Mouse (Mus musculus) heart, embryonic 14.5 days (tissue): ENCODE measurements around the gene Ch25h. TPM values are rescaled to one million over a fixed set of nuclear protein-coding genes. Genes with fewer than 3 reads are reported as not detected.

Experiments
- ATAC-seq: fragments of 200-750 bp; cut with Nextera tagmentation; 2 replicates; pipeline ENCODE4 v1.8.0; 2017; ENCODE audit warnings: low read depth, moderate TSS enrichment; ENCODE audit not compliant: insufficient number of reproducible peaks, insufficient read depth, low FRiP score
- H3K27ac ChIP-seq, 2 experiments: fragments of 200-500 bp in 1 of 2; fragments of 300-500 bp in 1 of 2; sonication (generic) in 1 of 2; replicated peaks in 1 of 2; 2 replicates each; pipeline ENCODE4 v1.5.1; 2012 to 2014; ENCODE audit warnings: low read depth in 2 of 2, low read length in 2 of 2, control low read depth in 1 of 2, mild to moderate bottlenecking in 1 of 2, mixed read lengths in 1 of 2; ENCODE audit not compliant: control insufficient read depth in 1 of 2, insufficient read depth in 1 of 2
- H3K27me3 ChIP-seq: fragments of 300-500 bp; sonication (generic); 2 replicates; pipeline ENCODE4 v1.6.1; 2014; ENCODE audit warnings: mild to moderate bottlenecking, low read length, control low read depth; ENCODE audit not compliant: control insufficient read depth, insufficient read depth
- H3K36me3 ChIP-seq: fragments of 300-500 bp; sonication (generic); 2 replicates; pipeline ENCODE4 v1.6.1; 2014; ENCODE audit warnings: mild to moderate bottlenecking, control low read depth, low read length, mixed read lengths; ENCODE audit not compliant: control insufficient read depth, insufficient read depth
- H3K4me1 ChIP-seq, 2 experiments: fragments of 200-500 bp in 1 of 2; fragments of 300-500 bp in 1 of 2; sonication (generic) in 1 of 2; 2 replicates each; pipeline ENCODE4 v1.6.1; 2012 to 2014; ENCODE audit warnings: low read length in 2 of 2, control low read depth in 1 of 2, mixed read lengths in 1 of 2; ENCODE audit not compliant: control insufficient read depth in 2 of 2, insufficient read depth in 2 of 2
- H3K4me2 ChIP-seq: fragments of 300-500 bp; sonication (generic); 2 replicates; pipeline ENCODE4 v1.6.1; 2014; ENCODE audit warnings: mild to moderate bottlenecking, low read length
- H3K4me3 ChIP-seq, 2 experiments: fragments of 200-500 bp in 1 of 2; fragments of 300-500 bp in 1 of 2; sonication (generic) in 1 of 2; 2 replicates each; pipeline ENCODE4 v1.5.1; 2012 to 2014; ENCODE audit warnings: low read length in 2 of 2, mild to moderate bottlenecking in 2 of 2, control low read depth in 1 of 2, low read depth in 1 of 2, moderate library complexity in 1 of 2; ENCODE audit not compliant: control insufficient read depth in 1 of 2, insufficient read depth in 1 of 2
- H3K9ac ChIP-seq: fragments of 300-500 bp; sonication (generic); 2 replicates; pipeline ENCODE4 v1.6.1; 2014; ENCODE audit warnings: mild to moderate bottlenecking, low read length
- H3K9me3 ChIP-seq: fragments of 300-500 bp; sonication (generic); 2 replicates; pipeline ENCODE4 v1.6.1; 2016; ENCODE audit warnings: low read length, control low read depth; ENCODE audit not compliant: control insufficient read depth
- WGBS: fragments of 180-500 bp; shearing (Covaris S2); extraction: QIAGEN DNeasy Blood & Tissue Kit; methylation state at CpG from one replicate; pipeline ENCODE4 v1.1.7; 2014; 5-methylcytosine and 5-hydroxymethylcytosine counted together
- polyA plus RNA-seq: library from polyadenylated mRNA; unstranded; fragments of >200 nt; fragmentation: Nextera tagmentation; extraction: Ambion mirVana; gene quantifications from 2 replicates; pipeline ENCODE4 v1.2.1, GENCODE M21; 2014

Gene Ch25h
- 4.1 and 4.2 TPM in 2 replicates for polyA plus RNA-seq

DNA sequence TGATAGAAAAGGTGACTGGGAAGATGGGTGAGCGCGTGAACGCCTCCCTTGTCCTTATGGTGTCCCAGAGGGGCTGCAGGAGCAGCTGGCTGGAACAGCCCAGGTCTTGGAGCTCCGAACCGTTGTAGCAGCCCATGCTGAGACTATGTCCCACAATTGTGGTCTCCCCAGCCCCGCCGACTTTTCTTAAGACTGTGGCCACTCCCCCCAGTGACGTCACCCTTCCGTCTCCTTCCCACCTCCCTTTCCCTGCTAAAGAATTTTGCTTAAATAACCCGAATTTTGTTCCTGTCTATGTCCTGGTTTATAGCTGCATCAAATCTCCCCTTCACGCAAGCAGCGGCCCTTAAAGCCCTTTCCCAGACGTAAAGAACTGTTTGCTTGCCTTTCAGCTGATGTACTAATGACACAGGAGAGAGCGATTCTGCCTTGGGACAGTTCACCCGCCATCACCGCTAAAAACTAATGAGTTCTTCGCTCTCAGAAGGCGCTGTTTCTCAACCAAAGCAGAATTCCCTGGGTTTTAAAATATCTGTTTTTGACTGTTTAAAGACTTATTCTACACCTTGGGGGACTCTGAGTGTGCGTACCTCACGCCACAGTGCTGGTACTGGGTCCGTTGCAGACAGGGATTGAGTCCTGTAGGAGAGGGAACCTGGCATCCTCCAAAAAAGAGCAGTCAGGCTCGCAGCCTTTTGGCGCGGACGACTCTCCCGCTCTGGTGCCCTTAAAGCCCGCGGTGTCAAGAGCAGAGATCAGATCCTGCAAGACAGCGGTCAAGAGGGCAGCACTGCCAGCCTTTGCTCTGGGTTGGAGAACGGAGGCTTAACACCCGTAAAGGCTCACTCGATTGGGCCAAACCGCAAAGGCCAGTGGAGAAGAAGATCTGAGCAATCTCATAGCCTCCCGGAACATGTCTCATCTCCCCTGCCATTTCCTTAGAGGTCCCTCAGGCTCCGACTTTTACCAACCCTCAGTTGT, at the start of gene Ch25h:
Gene Ch25h, minus strand, starts transcription at position 174 of the 981 bp plus-strand sequence.
- peak within 1 kb of the TSS; percentile 93 for H3K4me2 ChIP-seq
- no peak within 1 kb of the TSS; a peak in 1 of 4 replicates for H3K27ac ChIP-seq
- WGBS = 1% methylated on average over 35 of the region's 35 CpGs
- H3K4me3 ChIP-seq = peak within 1 kb of the TSS; percentile 52 to 59
- H3K9me3 ChIP-seq = no peaks in the 10 kb centered on the region
- H3K36me3 ChIP-seq = no peaks in the 10 kb centered on the region
- H3K4me1 ChIP-seq = peaks cover 4 to 8% of the 10 kb centered on the region in 2 experiments; a peak in 2 of 4 replicates
- H3K27me3 ChIP-seq = peaks cover 29% of the 10 kb centered on the region
- ATAC-seq = peak; percentile 50; the same call in 1 of the 2 replicates
- H3K9ac ChIP-seq = peak within 1 kb of the TSS; percentile 63

DNA sequence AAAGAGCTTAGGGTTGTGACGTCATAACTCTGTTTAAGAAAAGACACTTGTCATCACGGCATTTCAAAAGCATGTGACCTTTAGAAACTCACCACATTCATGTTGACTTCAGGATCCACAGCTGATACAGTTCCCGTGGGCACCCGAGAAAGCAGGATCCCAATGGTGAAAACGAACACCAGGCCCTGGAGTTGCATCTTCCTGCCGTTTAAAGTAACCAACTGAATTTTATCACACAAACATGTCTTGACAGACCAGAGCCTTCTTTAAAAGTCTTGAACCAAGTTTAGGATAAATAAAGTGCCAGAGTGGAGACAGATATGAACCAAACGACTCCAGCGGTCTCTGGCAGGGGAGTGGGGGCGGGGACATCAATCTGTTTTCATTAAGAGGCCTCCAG, 49.7 kb upstream of the Ch25h start:
- WGBS = 21% methylated on average over 9 of the region's 9 CpGs
- peak overlapping the region; percentile 28 for H3K4me2 ChIP-seq
- H3K4me1 ChIP-seq = peaks cover 5% of the 10 kb centered on the region in 2 experiments; a peak in 3 of 4 replicates
- H3K9ac ChIP-seq = no peak overlapping the region
- no peak overlapping the region for H3K27ac ChIP-seq
- H3K36me3 ChIP-seq = peaks cover 10% of the 10 kb centered on the region; the same call in 1 of the 2 replicates
- no peaks in the 10 kb centered on the region for H3K27me3 ChIP-seq
- no peaks in the 10 kb centered on the region for H3K9me3 ChIP-seq
- no peak overlapping the region for H3K4me3 ChIP-seq
- no peak for ATAC-seq

DNA sequence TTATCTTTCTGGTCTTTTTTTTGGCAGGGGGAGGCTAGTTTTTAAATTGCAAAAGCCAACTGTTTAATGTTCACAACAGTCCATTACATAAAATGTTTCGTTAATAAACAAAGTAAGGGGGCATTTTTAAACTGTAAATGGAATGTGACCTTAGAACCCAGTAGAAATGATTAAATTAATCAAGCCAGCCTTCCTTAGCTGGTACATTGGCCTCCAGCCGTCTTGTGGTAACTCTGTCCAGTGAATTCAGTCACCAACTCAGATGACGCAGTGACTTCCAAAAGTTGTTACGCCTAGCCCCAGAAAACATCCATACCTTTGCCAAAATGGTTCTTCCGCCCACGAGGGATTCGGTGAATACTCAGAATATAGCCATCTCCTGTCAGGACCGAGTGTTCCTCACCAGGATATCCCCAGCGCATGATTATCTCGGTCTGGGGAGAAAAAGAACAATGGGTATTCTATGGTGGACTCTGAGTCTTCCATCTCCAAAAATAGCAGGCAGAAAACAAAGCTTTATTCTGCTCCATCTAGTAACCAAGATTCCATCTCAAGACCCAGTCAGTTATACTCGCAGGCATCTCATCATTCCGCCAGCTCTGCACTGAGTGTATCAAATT, 48.3 kb upstream of the Ch25h start:
- Histone ChIP-seq H3K9me3 (no peaks in the 10 kb centered on the region), H3K4me2 (no peak overlapping the region), H3K27ac (no peak overlapping the region), H3K4me1 (peaks cover 5% of the 10 kb centered on the region in 2 experiments; a peak in 3 of 4 replicates), H3K4me3 (no peak overlapping the region), H3K27me3 (no peaks in the 10 kb centered on the region), H3K9ac (no peak overlapping the region), H3K36me3 (peaks cover 14% of the 10 kb centered on the region; the same call in 1 of the 2 replicates)
- 71% methylated on average over 12 of the region's 12 CpGs for WGBS
- ATAC-seq = no peak

DNA sequence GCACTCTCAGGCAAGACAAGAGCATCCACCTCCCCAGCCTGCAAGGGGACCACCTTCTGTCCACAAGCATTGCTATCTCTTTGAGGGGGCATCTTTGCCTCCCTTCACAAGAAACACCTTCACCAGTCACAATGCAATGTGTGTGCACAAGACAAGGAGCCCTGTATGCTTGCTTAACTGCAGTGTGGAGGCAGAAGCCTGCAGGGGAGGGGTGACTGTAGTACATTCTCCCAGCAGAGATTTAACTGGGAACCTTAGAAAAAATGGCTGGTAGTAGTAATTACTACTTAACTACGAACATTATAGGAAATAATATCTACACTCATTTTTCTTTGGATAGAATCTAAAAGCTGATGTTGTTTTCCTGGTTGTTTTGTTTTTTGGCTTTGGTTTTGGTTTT, 47.0 kb upstream of the Ch25h start:
- peaks cover 5% of the 10 kb centered on the region in 2 experiments; a peak in 3 of 4 replicates for H3K4me1 ChIP-seq
- no peak overlapping the region for H3K9ac ChIP-seq
- ATAC-seq = no peak
- no peak overlapping the region for H3K27ac ChIP-seq
- H3K36me3 ChIP-seq = peaks cover 14% of the 10 kb centered on the region; the same call in 1 of the 2 replicates
- no peaks in the 10 kb centered on the region for H3K9me3 ChIP-seq
- no peak overlapping the region for H3K4me3 ChIP-seq
- 93% methylated on average over 1 of the region's 1 CpGs for WGBS
- no peaks in the 10 kb centered on the region for H3K27me3 ChIP-seq
- H3K4me2 ChIP-seq = no peak overlapping the region

DNA sequence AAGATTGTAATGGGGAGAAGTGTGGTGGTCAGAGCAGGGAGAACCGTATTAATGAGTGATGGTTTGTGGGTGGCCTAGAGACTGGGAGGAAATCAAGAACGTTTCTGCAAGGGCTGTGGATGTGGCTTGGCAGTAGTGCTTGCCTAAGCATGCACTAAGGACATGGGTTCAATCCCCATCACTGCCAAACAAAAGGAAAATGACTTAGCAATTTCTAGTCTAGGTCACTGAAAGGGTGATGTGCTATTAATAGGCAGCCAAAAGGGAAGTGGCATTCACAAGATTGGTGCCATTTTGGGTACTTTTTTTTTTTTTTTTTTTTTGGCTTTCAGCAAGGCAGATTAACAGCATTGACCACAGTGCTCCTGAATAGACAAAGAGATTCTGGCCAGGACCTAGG, 46.4 kb upstream of the Ch25h start:
- H3K36me3 ChIP-seq = peaks cover 14% of the 10 kb centered on the region; the same call in 1 of the 2 replicates
- H3K27me3 ChIP-seq = no peaks in the 10 kb centered on the region
- H3K9me3 ChIP-seq = no peaks in the 10 kb centered on the region
- H3K4me3 ChIP-seq = no peak overlapping the region
- 57% methylated on average over 2 of the region's 2 CpGs for WGBS
- H3K9ac ChIP-seq = no peak overlapping the region
- H3K27ac ChIP-seq = no peak overlapping the region
- no peak for ATAC-seq
- no peak overlapping the region for H3K4me2 ChIP-seq
- peaks cover 5% of the 10 kb centered on the region in 2 experiments; a peak in 3 of 4 replicates for H3K4me1 ChIP-seq

DNA sequence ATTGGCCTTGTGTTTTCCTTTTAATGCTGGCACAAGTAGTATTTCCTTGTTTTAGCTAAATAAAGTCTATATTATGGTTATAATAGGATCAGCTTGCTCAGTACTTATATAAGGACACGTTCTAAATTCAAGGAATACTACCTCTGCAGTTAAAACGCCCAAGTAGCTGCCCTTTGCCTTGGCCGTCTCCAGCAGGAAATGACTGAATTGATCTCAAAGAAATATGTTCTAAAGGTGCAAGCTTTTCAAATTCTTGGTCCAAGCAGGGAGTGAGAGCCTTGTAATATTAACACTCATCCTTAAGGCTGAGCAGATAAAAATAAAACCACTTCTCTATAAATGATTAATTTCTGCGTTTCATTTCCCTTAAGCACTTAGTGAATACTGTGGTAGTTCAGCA, 45.1 kb upstream of the Ch25h start:
- no peak overlapping the region for H3K9ac ChIP-seq
- no peaks in the 10 kb centered on the region for H3K9me3 ChIP-seq
- peaks cover 14% of the 10 kb centered on the region; the same call in 1 of the 2 replicates for H3K36me3 ChIP-seq
- peaks cover 5% of the 10 kb centered on the region in 2 experiments; a peak in 3 of 4 replicates for H3K4me1 ChIP-seq
- no peak for ATAC-seq
- no peak overlapping the region for H3K4me2 ChIP-seq
- no peak overlapping the region for H3K4me3 ChIP-seq
- no peaks in the 10 kb centered on the region for H3K27me3 ChIP-seq
- no peak overlapping the region for H3K27ac ChIP-seq
- WGBS = 82% methylated on average over 4 of the region's 4 CpGs

DNA sequence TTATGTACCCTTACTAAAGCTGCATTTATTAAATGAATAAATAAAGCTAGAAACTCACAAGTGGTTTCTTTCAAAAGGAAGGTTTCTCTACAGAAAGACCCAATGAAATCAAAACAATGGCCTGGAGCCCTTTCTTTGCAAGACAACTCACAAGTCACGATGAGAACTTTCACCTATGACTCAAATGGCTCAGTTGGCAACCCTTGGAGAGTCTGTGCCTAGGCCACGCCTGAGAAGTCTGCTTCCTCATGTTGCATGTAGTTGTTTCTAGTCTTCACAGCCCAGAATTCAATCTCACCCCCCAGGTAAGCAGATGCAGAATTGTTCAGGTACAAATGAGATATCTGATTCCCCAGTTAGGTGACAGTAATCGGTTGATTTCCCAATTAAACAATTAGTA, 44.7 kb upstream of the Ch25h start:
- ATAC-seq = no peak
- Histone ChIP-seq H3K4me1 (peaks cover 2% of the 10 kb centered on the region in 2 experiments; a peak in 3 of 4 replicates), H3K4me2 (no peak overlapping the region), H3K27me3 (no peaks in the 10 kb centered on the region), H3K4me3 (no peak overlapping the region), H3K27ac (no peak overlapping the region), H3K36me3 (peaks cover 14% of the 10 kb centered on the region; the same call in 1 of the 2 replicates), H3K9ac (no peak overlapping the region), H3K9me3 (no peaks in the 10 kb centered on the region)
- WGBS = 86% methylated on average over 3 of the region's 3 CpGs
